In the genomic region with DNA sequence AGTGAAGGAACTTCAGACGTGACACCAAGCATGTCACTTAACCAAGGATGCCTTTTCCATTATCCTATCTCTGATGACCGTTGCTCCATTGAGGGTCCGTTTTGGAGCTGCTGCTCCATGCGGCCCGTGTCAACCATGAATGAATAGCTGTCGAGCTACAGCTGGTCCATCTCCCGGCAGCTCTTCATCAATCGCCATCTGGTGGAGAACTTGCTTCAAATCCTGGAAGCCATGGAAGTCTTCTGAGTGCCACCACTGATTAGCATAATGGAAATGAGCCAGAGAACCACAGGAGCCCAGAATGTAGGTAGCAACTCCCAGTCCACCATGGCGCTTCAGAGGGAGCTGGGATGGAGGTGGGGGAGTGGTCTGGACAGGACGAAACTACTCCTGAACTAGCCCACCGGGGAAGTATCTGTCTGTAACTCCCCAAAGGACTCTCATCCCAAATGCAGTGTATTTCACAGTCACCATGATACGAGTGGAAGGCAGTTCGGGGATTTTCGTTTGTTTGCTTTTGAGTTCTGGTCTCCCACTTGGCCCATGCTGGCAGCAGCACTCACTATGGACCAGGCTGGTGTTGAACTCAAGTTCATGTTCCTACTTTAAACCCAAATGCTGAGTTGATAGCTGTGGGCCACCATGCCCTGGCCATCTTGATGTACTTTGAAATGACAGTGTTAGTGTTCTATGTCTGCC, we compare ENCODE assay signal across 30 mouse cellular contexts. TPM values are rescaled to one million over a fixed set of nuclear protein-coding genes. Genes with fewer than 3 reads are reported as not detected.
A peak's percentile ranks its signal among the peaks of the same experiment; 100 is the strongest.
DNase-seq lines count a peak whose midpoint lies in the region; ATAC-seq and TF ChIP-seq lines count a peak whose summit lies in the region.
"Had no signal": no experiment of that assay in that cellular context is flagged by ENCODE, and none has a peak within 500 bp of the region (broad histone marks: within the 10 kb centered on the region; RNA-seq: fewer than 3 reads in every experiment).

No protein-coding gene starts in this region.

- H3K27ac ChIP-seq in lung, embryonic 14.5 days (ENCODE audit: low read depth) = no peak overlapping the region
- H3K27ac ChIP-seq in hindbrain, embryonic 11.5 days (ENCODE audit: low read depth, low read length) = no peak overlapping the region
- H3K27ac ChIP-seq: forebrain, embryonic 13.5 days; hindbrain, embryonic 10.5 days; left cerebral cortex, adult 2 months; liver, embryonic 12.5 days; midbrain, embryonic 12.5 days; neural tube, embryonic 12.5 days had no signal

- no peaks in the 10 kb centered on the region for H3K27me3 ChIP-seq in lung, embryonic 14.5 days (ENCODE audit: insufficient read depth, low read length)
- no peaks in the 10 kb centered on the region for H3K27me3 ChIP-seq in hindbrain, embryonic 11.5 days (ENCODE audit: control insufficient read depth, insufficient read depth, low read length)
- H3K27me3 ChIP-seq: forebrain, embryonic 13.5 days; liver, embryonic 12.5 days; megakaryocyte, embryonic 14.5 days; midbrain, embryonic 12.5 days; neural tube, embryonic 12.5 days had no signal

- ATAC-seq in lung, embryonic 14.5 days (ENCODE audit: insufficient read depth) = peak; percentile 68; the same call in 1 of the 2 replicates
- no peak for ATAC-seq in hindbrain, embryonic 11.5 days (ENCODE audit: low FRiP score)
- ATAC-seq: forebrain, embryonic 13.5 days; intestine, postnatal 0 days; liver, embryonic 12.5 days; liver, postnatal 0 days had no signal

- WGBS in lung, embryonic 14.5 days = 52% methylated on average over 14 of the region's 14 CpGs
- 70% methylated on average over 14 of the region's 14 CpGs for WGBS in lung, adult 2 months
- WGBS in hindbrain, embryonic 11.5 days = 82% methylated on average over 14 of the region's 14 CpGs

- DNase-seq in heart, adult 11 months = peak; percentile 70
- DNase-seq in heart, postnatal 25 days (ENCODE audit: low spot score) = no peak
- peak; percentile 74 for DNase-seq in lung, embryonic 14.5 days
- no peak for DNase-seq in lung, adult 2 months
- DNase-seq in lung, postnatal 10 days = peak; percentile 56
- DNase-seq in right cerebral cortex, postnatal 36 days (ENCODE audit: low spot score in 2 of 2) = no peak
- no peak for DNase-seq in hindbrain, embryonic 11.5 days (ENCODE audit: low spot score)
- DNase-seq: adrenal gland, postnatal 25 days; cerebellum, adult 2 months; cerebellum, postnatal 36 days; gastrocnemius, postnatal 10 days; kidney, adult 9 months; kidney, postnatal 14 days; liver, postnatal 0 days; thymus, adult 2 months; thymus, postnatal 36 days had no signal

- intact Hi-C loops in heart, postnatal 25 days (cut with DNase I) = no loop called here

- H3K36me3 ChIP-seq in lung, embryonic 14.5 days (ENCODE audit: insufficient read depth) = no peaks in the 10 kb centered on the region
- H3K36me3 ChIP-seq in hindbrain, embryonic 11.5 days (ENCODE audit: control insufficient read depth, insufficient read depth, low read length) = no peaks in the 10 kb centered on the region
- H3K36me3 ChIP-seq: hindbrain, embryonic 10.5 days; liver, embryonic 12.5 days; midbrain, embryonic 12.5 days; neural tube, embryonic 12.5 days had no signal

- H3K4me2 ChIP-seq in lung, embryonic 14.5 days = no peak overlapping the region
- H3K4me2 ChIP-seq in hindbrain, embryonic 11.5 days (replicated peaks; ENCODE audit: low read depth, low read length) = no peak overlapping the region
- H3K4me2 ChIP-seq: forebrain, embryonic 13.5 days; liver, embryonic 12.5 days; midbrain, embryonic 12.5 days; neural tube, embryonic 12.5 days had no signal

- peak; percentile 27; the same call in 1 of the 2 replicates for TF ChIP-seq CTCF in lung, embryonic 14.5 days (IDR thresholded peaks at IDR 0.05; ENCODE audit: low read depth)
- TF ChIP-seq CTCF in lung, adult 2 months (IDR thresholded peaks at IDR 0.05; ENCODE audit: insufficient read depth, low read length) = no peak

- no peak for TF ChIP-seq POLR2A in lung, adult 2 months (IDR thresholded peaks at IDR 0.05; ENCODE audit: borderline replicate concordance, extremely low read depth, low read depth, low read length)

- H3K4me3 ChIP-seq in lung, embryonic 14.5 days (ENCODE audit: low read depth, low read length) = no peak overlapping the region
- no peak overlapping the region for H3K4me3 ChIP-seq in lung, adult 2 months (replicated peaks; ENCODE audit: extremely low read depth, low read depth, low read length)
- H3K4me3 ChIP-seq in hindbrain, embryonic 11.5 days (ENCODE audit: low read depth, low read length) = no peak overlapping the region
- H3K4me3 ChIP-seq: forebrain, embryonic 13.5 days; hindbrain, embryonic 10.5 days; left cerebral cortex, adult 2 months; liver, embryonic 12.5 days; megakaryocyte, embryonic 14.5 days; midbrain, embryonic 12.5 days; myocyte; neural tube, embryonic 12.5 days had no signal

- no peaks in the 10 kb centered on the region for H3K4me1 ChIP-seq in lung, embryonic 14.5 days (ENCODE audit: insufficient read depth)
- no peaks in the 10 kb centered on the region for H3K4me1 ChIP-seq in lung, adult 2 months (ENCODE audit: control insufficient read depth, insufficient read depth, low read length)
- H3K4me1 ChIP-seq in hindbrain, embryonic 11.5 days (replicated peaks; ENCODE audit: control insufficient read depth, insufficient read depth, low read length) = peaks cover 5% of the 10 kb centered on the region; the same call in 1 of the 2 replicates
- H3K4me1 ChIP-seq: liver, embryonic 12.5 days; megakaryocyte, embryonic 14.5 days; neural tube, embryonic 12.5 days had no signal

- H3K9me3 ChIP-seq in lung, embryonic 14.5 days (ENCODE audit: low read depth, low read length) = no peaks in the 10 kb centered on the region
- no peaks in the 10 kb centered on the region for H3K9me3 ChIP-seq in hindbrain, embryonic 11.5 days (ENCODE audit: control insufficient read depth, low read length)
- H3K9me3 ChIP-seq: forebrain, embryonic 13.5 days; hindbrain, embryonic 10.5 days; liver, embryonic 12.5 days; midbrain, embryonic 12.5 days; neural tube, embryonic 12.5 days had no signal

- H3K9ac ChIP-seq in lung, embryonic 14.5 days = no peak overlapping the region
- H3K9ac ChIP-seq in hindbrain, embryonic 11.5 days (ENCODE audit: low read depth, low read length) = no peak overlapping the region
- H3K9ac ChIP-seq: forebrain, embryonic 13.5 days; liver, embryonic 12.5 days; liver, postnatal 0 days; midbrain, embryonic 12.5 days; neural tube, embryonic 12.5 days had no signal

RNA-seq across cellular contexts. Expression of a gene that starts 39.2 kb away (rescaled TPM):
- under 1 TPM in 1 of 2 experiments, not detected in 1; 0.08 TPM for total RNA-seq in heart, postnatal 25 days (2021)
- polyA plus RNA-seq in lung, embryonic 14.5 days (2014; fragmentation: Nextera tagmentation; extraction: Ambion mirVana) = not detected in 2 replicates
- polyA plus RNA-seq in lung, adult 2 months (2012; rRNA removed) = not detected in 2 replicates
- polyA plus RNA-seq in hindbrain, embryonic 11.5 days (2014; fragmentation: Nextera tagmentation; extraction: Ambion mirVana) = 0.06 TPM in 1 of 2 replicates, not detected in the other
- total RNA-seq: adrenal gland, adult 18-20 months; adrenal gland, postnatal 25 days; gastrocnemius, postnatal 10 days; layer of hippocampus, postnatal 14 days; left cerebral cortex, adult 2 months; left cerebral cortex, postnatal 36 days; midbrain, postnatal 0 days had no signal
- polyA plus RNA-seq: embryonic facial prominence, embryonic 11.5 days; forebrain, embryonic 13.5 days; intestine, postnatal 0 days; liver, embryonic 12.5 days; liver, postnatal 0 days; myocyte; thymus, adult 2 months had no signal

Comparison
In these comparisons a context has a peak if more than half of its experiments do, and no peak if none do; other contexts are left out.
1. DNase-seq: peak in heart, adult 11 months (single experiment), lung, embryonic 14.5 days (single experiment) and lung, postnatal 10 days (single experiment); none in heart, postnatal 25 days (single experiment), lung, adult 2 months (single experiment), right cerebral cortex, postnatal 36 days (0 of 2) and hindbrain, embryonic 11.5 days (single experiment).